Mouse (Mus musculus): ENCODE data around the gene Sar1b. TPM values are rescaled to one million over a fixed set of nuclear protein-coding genes. Genes with fewer than 3 reads are reported as not detected.

The Sar1b gene
- polyA plus RNA-seq, 1 experiment, result 61.7 TPM

- Histone ChIP-seq H3K27me3 (ENCODE audit: control insufficient read depth, insufficient read depth, insufficient read length) (no peaks in the 10 kb centered on the region), H3K4me2 (ENCODE audit: low read depth) (no peak overlapping the region), H3K79me2 (ENCODE audit: control insufficient read depth, insufficient read depth) (peaks cover 27% of the 10 kb centered on the region), H3ac (ENCODE audit: control insufficient read depth, insufficient read length) (no peak overlapping the region), H3K4me3 (no peak overlapping the region), H3K36me3 (ENCODE audit: control insufficient read depth, insufficient read depth) (no peaks in the 10 kb centered on the region)
- TF ChIP-seq MAX (IDR thresholded peaks at IDR 0.05; ENCODE audit: low read depth) (no peak), MYOD1 (IDR thresholded peaks at IDR 0.05; ENCODE audit: control insufficient read depth in 1 of 3, insufficient read length in 2 of 3, low read depth in 2 of 3) (no peak), POLR2A (IDR thresholded peaks at IDR 0.05; ENCODE audit: insufficient read length, low read depth) (no peak), USF1 (IDR thresholded peaks at IDR 0.05; ENCODE audit: low read depth) (no peak), SRF (IDR thresholded peaks at IDR 0.05; ENCODE audit: control insufficient read depth, insufficient read length, low read depth) (no peak), E2F4 (IDR thresholded peaks at IDR 0.05; ENCODE audit: insufficient read depth) (no peak), REST (IDR thresholded peaks at IDR 0.05; ENCODE audit: insufficient read depth, insufficient read length) (no peak), TCF3 (IDR thresholded peaks at IDR 0.05; ENCODE audit: insufficient read length, low read depth) (no peak), CEBPB (IDR thresholded peaks at IDR 0.05; ENCODE audit: insufficient read depth, poor library complexity, severe bottlenecking) (no peak)
These were observed 2.2 kb upstream of the Sar1b start for GRCm38 (mm10) chr11:51761241-51761640.

GRCm38 (mm10) chr11:51763955-51764354, 468 bp downstream of the Sar1b start:
- Histone ChIP-seq H3ac (ENCODE audit: control insufficient read depth, insufficient read length) (peak overlapping the region; percentile 49), H3K27me3 (ENCODE audit: control insufficient read depth, insufficient read depth, insufficient read length) (no peaks in the 10 kb centered on the region), H3K4me2 (ENCODE audit: low read depth) (peak overlapping the region; percentile 98), H3K36me3 (ENCODE audit: control insufficient read depth, insufficient read depth) (no peaks in the 10 kb centered on the region), H3K4me3 (peak overlapping the region; percentile 96), H3K79me2 (ENCODE audit: control insufficient read depth, insufficient read depth) (peaks cover 55% of the 10 kb centered on the region)
- TF ChIP-seq MYOD1 (IDR thresholded peaks at IDR 0.05; ENCODE audit: control insufficient read depth in 1 of 3, insufficient read length in 2 of 3, low read depth in 2 of 3) (no peak), CEBPB (IDR thresholded peaks at IDR 0.05; ENCODE audit: insufficient read depth, poor library complexity, severe bottlenecking) (no peak), MAX (IDR thresholded peaks at IDR 0.05; ENCODE audit: low read depth) (no peak), POLR2AphosphoS2 (IDR thresholded peaks at IDR 0.05; ENCODE audit: insufficient read length, low read depth) (no peak), REST (IDR thresholded peaks at IDR 0.05; ENCODE audit: insufficient read depth, insufficient read length) (no peak), POLR2A (IDR thresholded peaks at IDR 0.05; ENCODE audit: insufficient read length, low read depth) (no peak)

- Histone ChIP-seq H3K79me2 (ENCODE audit: control insufficient read depth, insufficient read depth) (peaks cover 63% of the 10 kb centered on the region), H3K4me2 (ENCODE audit: low read depth) (peak overlapping the region; percentile 98), H3K27me3 (ENCODE audit: control insufficient read depth, insufficient read depth, insufficient read length) (no peaks in the 10 kb centered on the region), H3K36me3 (ENCODE audit: control insufficient read depth, insufficient read depth) (no peaks in the 10 kb centered on the region), H3ac (ENCODE audit: control insufficient read depth, insufficient read length) (no peak overlapping the region), H3K4me3 (peak overlapping the region; percentile 96)
- no peak for TF ChIP-seq MYOD1 (IDR thresholded peaks at IDR 0.05; ENCODE audit: control insufficient read depth in 1 of 3, insufficient read length in 2 of 3, low read depth in 2 of 3)
- no peak for TF ChIP-seq TCF12 (IDR thresholded peaks at IDR 0.05; ENCODE audit: insufficient read depth, poor library complexity, severe bottlenecking)
- no peak for TF ChIP-seq TCF3 (IDR thresholded peaks at IDR 0.05; ENCODE audit: insufficient read length, low read depth)
- TF ChIP-seq SRF (IDR thresholded peaks at IDR 0.05; ENCODE audit: control insufficient read depth, insufficient read length, low read depth), result no peak
- no peak for TF ChIP-seq MAX (IDR thresholded peaks at IDR 0.05; ENCODE audit: low read depth)
- no peak for TF ChIP-seq POLR2A (IDR thresholded peaks at IDR 0.05; ENCODE audit: insufficient read length, low read depth)
- TF ChIP-seq REST (IDR thresholded peaks at IDR 0.05; ENCODE audit: insufficient read depth, insufficient read length), result no peak
- no peak for TF ChIP-seq POLR2AphosphoS2 (IDR thresholded peaks at IDR 0.05; ENCODE audit: insufficient read length, low read depth)
- no peak for TF ChIP-seq CEBPB (IDR thresholded peaks at IDR 0.05; ENCODE audit: insufficient read depth, poor library complexity, severe bottlenecking)
- TF ChIP-seq E2F4 (IDR thresholded peaks at IDR 0.05; ENCODE audit: insufficient read depth), result no peak
- TF ChIP-seq USF1 (IDR thresholded peaks at IDR 0.05; ENCODE audit: low read depth), result no peak
- no peak for TF ChIP-seq MYOG (IDR thresholded peaks at IDR 0.05; ENCODE audit: control insufficient read depth in 1 of 3, insufficient read depth in 1 of 3, insufficient read length in 2 of 3, low read depth in 2 of 3)
These were observed 1.3 kb downstream of the Sar1b start for GRCm38 (mm10) chr11:51764816-51765215.

- Histone ChIP-seq H3K27me3 (ENCODE audit: control insufficient read depth, insufficient read depth, insufficient read length) (no peaks in the 10 kb centered on the region), H3K4me3 (no peak overlapping the region), H3K36me3 (ENCODE audit: control insufficient read depth, insufficient read depth) (no peaks in the 10 kb centered on the region), H3K4me2 (ENCODE audit: low read depth) (no peak overlapping the region), H3K79me2 (ENCODE audit: control insufficient read depth, insufficient read depth) (peaks cover 90% of the 10 kb centered on the region), H3ac (ENCODE audit: control insufficient read depth, insufficient read length) (no peak overlapping the region)
- no peak for TF ChIP-seq MYOG (IDR thresholded peaks at IDR 0.05; ENCODE audit: control insufficient read depth in 1 of 3, insufficient read depth in 1 of 3, insufficient read length in 2 of 3, low read depth in 2 of 3)
These were observed 4.2 kb downstream of the Sar1b start for GRCm38 (mm10) chr11:51767579-51768220.

- no peak overlapping the region for H3K4me3 ChIP-seq
These were observed 4.8 kb downstream of the Sar1b start for GRCm38 (mm10) chr11:51768296-51768695.

More at GRCm38 (mm10) chr11:51768296-51768695, 4.8 kb downstream of the Sar1b start:
- Histone ChIP-seq H3K79me2 (ENCODE audit: control insufficient read depth, insufficient read depth) (peaks cover 96% of the 10 kb centered on the region), H3K36me3 (ENCODE audit: control insufficient read depth, insufficient read depth) (no peaks in the 10 kb centered on the region), H3K27me3 (ENCODE audit: control insufficient read depth, insufficient read depth, insufficient read length) (no peaks in the 10 kb centered on the region), H3ac (ENCODE audit: control insufficient read depth, insufficient read length) (no peak overlapping the region), H3K4me2 (ENCODE audit: low read depth) (no peak overlapping the region)
- no peak for TF ChIP-seq TCF3 (IDR thresholded peaks at IDR 0.05; ENCODE audit: insufficient read length, low read depth)
- TF ChIP-seq MYOG (IDR thresholded peaks at IDR 0.05; ENCODE audit: control insufficient read depth in 1 of 3, insufficient read depth in 1 of 3, insufficient read length in 2 of 3, low read depth in 2 of 3), result no peak
- TF ChIP-seq POLR2AphosphoS2 (IDR thresholded peaks at IDR 0.05; ENCODE audit: insufficient read length, low read depth), result no peak
- no peak for TF ChIP-seq USF1 (IDR thresholded peaks at IDR 0.05; ENCODE audit: low read depth)
- no peak for TF ChIP-seq E2F4 (IDR thresholded peaks at IDR 0.05; ENCODE audit: insufficient read depth)
- TF ChIP-seq CEBPB (IDR thresholded peaks at IDR 0.05; ENCODE audit: insufficient read depth, poor library complexity, severe bottlenecking), result no peak
- TF ChIP-seq MAX (IDR thresholded peaks at IDR 0.05; ENCODE audit: low read depth), result no peak
- no peak for TF ChIP-seq TCF12 (IDR thresholded peaks at IDR 0.05; ENCODE audit: insufficient read depth, poor library complexity, severe bottlenecking)
- TF ChIP-seq REST (IDR thresholded peaks at IDR 0.05; ENCODE audit: insufficient read depth, insufficient read length), result no peak
- TF ChIP-seq SRF (IDR thresholded peaks at IDR 0.05; ENCODE audit: control insufficient read depth, insufficient read length, low read depth), result no peak
- TF ChIP-seq MYOD1 (IDR thresholded peaks at IDR 0.05; ENCODE audit: control insufficient read depth in 1 of 3, insufficient read length in 2 of 3, low read depth in 2 of 3), result no peak
- TF ChIP-seq POLR2A (IDR thresholded peaks at IDR 0.05; ENCODE audit: insufficient read length, low read depth), result no peak
